ENCODE assay signal across 8 mouse cellular contexts in genomic region chr2:150786251-150787180, GRCm38 (mm10). TPM values are rescaled to one million over a fixed set of nuclear protein-coding genes. Genes with fewer than 3 reads are reported as not detected.
A peak's percentile ranks its signal among the peaks of the same experiment; 100 is the strongest.
DNase-seq lines count a peak whose midpoint lies in the region; ATAC-seq lines count a peak whose summit lies in the region.

Gene Pygb, plus strand, starts transcription at chr2:150786735.

- peak within 1 kb of the TSS; percentile 80 for H3K27ac ChIP-seq in hindbrain, embryonic 14.5 days

- H3K9me3 ChIP-seq in hindbrain, embryonic 14.5 days (ENCODE audit: control insufficient read depth, low read length): no peaks in the 10 kb centered on the region

- H3K36me3 ChIP-seq in hindbrain, embryonic 14.5 days (replicated peaks; ENCODE audit: control insufficient read depth, insufficient read depth): 0 out of 2 replicates have a peak, but pooled peaks cover 5% of the 10 kb centered on the region

- WGBS in hindbrain, embryonic 14.5 days: 3% methylated on average over 58 of the region's 58 CpGs

- H3K9ac ChIP-seq in hindbrain, embryonic 14.5 days: peak within 1 kb of the TSS; percentile 78

- peaks cover 17% of the 10 kb centered on the region for H3K4me1 ChIP-seq in hindbrain, embryonic 14.5 days (replicated peaks; ENCODE audit: control insufficient read depth, insufficient read depth, low read length)

- peak; percentile 97 for ATAC-seq in hindbrain, embryonic 14.5 days (ENCODE audit: low FRiP score)

- peak within 1 kb of the TSS; percentile 91 for H3K4me2 ChIP-seq in hindbrain, embryonic 14.5 days (replicated peaks)

- no peaks in the 10 kb centered on the region for H3K27me3 ChIP-seq in hindbrain, embryonic 14.5 days (ENCODE audit: control insufficient read depth, insufficient read depth, low read length)

- peak within 1 kb of the TSS; percentile 84 for H3K4me3 ChIP-seq in hindbrain, embryonic 14.5 days (replicated peaks; ENCODE audit: low read length)

- peak; percentile 84 for DNase-seq in T-cell, adult 2 months (ENCODE audit: low spot score)
- DNase-seq in cerebellum, postnatal 25 days: peak; percentile 86 to 91
- peak; percentile 57 to 77 for DNase-seq in frontal cortex, postnatal 25 days (ENCODE audit: low spot score in 2 of 2)
- peak; percentile 91 for DNase-seq in hindbrain, embryonic 14.5 days (ENCODE audit: low spot score)
- peak; percentile 81 to 88 for DNase-seq in layer of hippocampus, postnatal 36 days
- DNase-seq in lung, postnatal 4 days: peak; percentile 89 to 90
- peak; percentile 83 to 87 for DNase-seq in right cerebral cortex, adult 2 months (ENCODE audit: low spot score in 2 of 2)
- peak; percentile 89 for DNase-seq in urinary bladder, postnatal 14 days (ENCODE audit: low spot score)

RNA-seq across cellular contexts. Expression of gene Pygb, which starts in this region (rescaled TPM):
- polyA plus RNA-seq in hindbrain, embryonic 14.5 days (2014; fragmentation: Nextera tagmentation; extraction: Ambion mirVana): 93.9 and 108 TPM in 2 replicates
- 100 to 1,000 TPM; 196 to 204 TPM for total RNA-seq in layer of hippocampus, postnatal 36 days (2021)

Comparison
In these comparisons a context has a peak if more than half of its experiments do, and no peak if none do; other contexts are left out.
1. Peak in every context shown above with its lines: DNase-seq, ATAC-seq, H3K4me3 ChIP-seq and H3K27ac ChIP-seq.